Mouse (Mus musculus) heart, postnatal 0 days (tissue): ENCODE data around the gene Os9.

Experiments used
- CTCF ChIP-seq: IDR thresholded peaks from 2 replicates; pipeline ENCODE4 v1.5.1; 2016; ENCODE audit warnings: antibody characterized with exemption, control low read depth, low read depth
- EP300 ChIP-seq: IDR thresholded peaks from 2 replicates; pipeline ENCODE4 v1.6.1; 2016; ENCODE audit warnings: antibody characterized with exemption, low read depth

DNA sequence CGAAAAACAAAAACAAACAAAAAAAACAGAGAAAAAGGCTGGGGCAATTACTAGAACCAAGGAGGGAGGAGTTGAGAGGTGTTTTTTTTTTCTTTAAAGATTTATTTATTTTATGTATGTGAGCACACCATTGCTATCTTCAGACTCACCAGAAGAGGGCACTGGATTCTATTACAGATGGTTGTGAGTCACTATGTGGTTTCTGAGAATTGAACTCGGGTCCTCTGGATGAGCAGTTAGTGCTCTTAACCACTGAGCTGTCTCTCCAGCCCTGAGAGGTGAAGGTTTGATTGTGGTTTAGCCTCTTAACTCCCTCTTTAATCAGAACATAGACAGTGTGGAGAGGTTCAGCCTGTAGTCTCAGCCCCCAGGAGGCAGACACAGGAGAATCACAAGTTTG lies 5.9 kb downstream of the Os9 start:
- 0 out of 2 replicates have a peak, but pooled peaks have one; percentile 11 for TF ChIP-seq CTCF
- no peak for TF ChIP-seq EP300
